Mouse (Mus musculus) neural tube, embryonic 15.5 days (tissue): ENCODE data around the gene Tmem189. TPM values are rescaled to one million over a fixed set of nuclear protein-coding genes. Genes with fewer than 3 reads are reported as not detected.
"Not testable (repeated sequence)": the region's sequence is repeated elsewhere in the genome, so short reads cannot be mapped to it uniquely, and the experiment has no call there.

ENCODE experiments used
- ATAC-seq: fragments of 200-750 bp; cut with Nextera tagmentation; 2 replicates; pipeline ENCODE4 v1.8.0; 2017; ENCODE audit warnings: mild to moderate bottlenecking, moderate TSS enrichment, moderate library complexity; ENCODE audit not compliant: low FRiP score
- H3K27ac ChIP-seq: fragments of 300-500 bp; sonication (generic); replicated peaks from 2 replicates; pipeline ENCODE4 v1.5.1; 2015; ENCODE audit warnings: mild to moderate bottlenecking, inconsistent platforms
- H3K27me3 ChIP-seq: fragments of 300-500 bp; sonication (generic); replicated peaks from 2 replicates; pipeline ENCODE4 v1.6.1; 2015; ENCODE audit warnings: inconsistent platforms
- H3K36me3 ChIP-seq: fragments of 300-500 bp; sonication (generic); 2 replicates; pipeline ENCODE4 v1.6.1; 2015; ENCODE audit warnings: inconsistent platforms
- H3K4me1 ChIP-seq: fragments of 300-500 bp; sonication (generic); 2 replicates; pipeline ENCODE4 v1.6.1; 2015; ENCODE audit warnings: inconsistent platforms
- H3K4me2 ChIP-seq: fragments of 300-500 bp; sonication (generic); 2 replicates; pipeline ENCODE4 v1.6.1; 2015; ENCODE audit warnings: inconsistent platforms, mild to moderate bottlenecking, moderate library complexity
- H3K4me3 ChIP-seq: fragments of 300-500 bp; sonication (generic); replicated peaks from 2 replicates; pipeline ENCODE4 v1.5.1; 2015; ENCODE audit warnings: mild to moderate bottlenecking, inconsistent platforms
- H3K9ac ChIP-seq: fragments of 300-500 bp; sonication (generic); replicated peaks from 2 replicates; pipeline ENCODE4 v1.6.1; 2015; ENCODE audit warnings: mild to moderate bottlenecking, inconsistent platforms
- H3K9me3 ChIP-seq: fragments of 300-500 bp; sonication (generic); replicated peaks from 2 replicates; pipeline ENCODE4 v1.6.1; 2016; ENCODE audit warnings: inconsistent platforms
- WGBS: fragments of 180-500 bp; shearing (Covaris S2); methylation state at CpG from one replicate; pipeline ENCODE4 v1.1.7; 2015; ENCODE audit warnings: mixed read lengths; 5-methylcytosine and 5-hydroxymethylcytosine counted together
- polyA plus RNA-seq: library from polyadenylated mRNA; unstranded; fragments of >200 nt; fragmentation: Nextera tagmentation; extraction: Ambion mirVana; gene quantifications from 2 replicates; pipeline ENCODE4 v1.2.1, GENCODE M21; 2015

Gene Tmem189
- polyA plus RNA-seq, 1 experiment from 2014 or later = 41.4 TPM

- no peaks in the 10 kb centered on the region for H3K9me3 ChIP-seq
- peak overlapping the region; percentile 98 for H3K4me2 ChIP-seq
- peaks cover 11% of the 10 kb centered on the region for H3K27me3 ChIP-seq
- H3K27ac ChIP-seq = no peak overlapping the region
- no peak for ATAC-seq
- peaks cover 40% of the 10 kb centered on the region for H3K4me1 ChIP-seq
- peak overlapping the region; percentile 63; the same call in 1 of the 2 replicates for H3K4me3 ChIP-seq
- peak overlapping the region; percentile 92; the same call in 1 of the 2 replicates for H3K9ac ChIP-seq
- no peaks in the 10 kb centered on the region for H3K36me3 ChIP-seq
- WGBS = 83% methylated on average over 10 of the region's 10 CpGs
These were observed 30.3 kb downstream of the Tmem189 start for GRCm38 (mm10) chr2:167659177-167659846.

- Histone ChIP-seq H3K9ac (no peak overlapping the region), H3K27ac (no peak overlapping the region)
These were observed 30.9 kb downstream of the Tmem189 start for GRCm38 (mm10) chr2:167658712-167659111.

GRCm38 (mm10) chr2:167657973-167658372, 31.6 kb downstream of the Tmem189 start:
- ATAC-seq = no peak
- WGBS = 87% methylated on average over 4 of the region's 4 CpGs
- no peak overlapping the region for H3K27ac ChIP-seq

More at GRCm38 (mm10) chr2:167658712-167659111, 30.9 kb downstream of the Tmem189 start:
- 0 out of 2 replicates have a peak, but pooled peaks cover 3% of the 10 kb centered on the region for H3K36me3 ChIP-seq
- ATAC-seq = no peak
- H3K9me3 ChIP-seq = no peaks in the 10 kb centered on the region
- H3K4me1 ChIP-seq = peaks cover 40% of the 10 kb centered on the region
- WGBS = 81% methylated on average over 11 of the region's 11 CpGs
- H3K27me3 ChIP-seq = peaks cover 11% of the 10 kb centered on the region
- no peak overlapping the region for H3K4me3 ChIP-seq
- H3K4me2 ChIP-seq = no peak overlapping the region

GRCm38 (mm10) chr2:167656629-167657478, 32.8 kb downstream of the Tmem189 start:
- 90% methylated on average over 16 of the region's 16 CpGs for WGBS
- H3K9me3 ChIP-seq = no peaks in the 10 kb centered on the region
- no peak overlapping the region for H3K4me2 ChIP-seq
- H3K4me1 ChIP-seq = peaks cover 36% of the 10 kb centered on the region
- H3K27me3 ChIP-seq = no peaks in the 10 kb centered on the region
- H3K36me3 ChIP-seq = peaks cover 11% of the 10 kb centered on the region; the same call in 1 of the 2 replicates
- H3K27ac ChIP-seq = no peak overlapping the region
- H3K9ac ChIP-seq = no peak overlapping the region
- no peak for ATAC-seq
- H3K4me3 ChIP-seq = no peak overlapping the region

More at GRCm38 (mm10) chr2:167657973-167658372, 31.6 kb downstream of the Tmem189 start:
- Histone ChIP-seq H3K36me3 (peaks cover 5% of the 10 kb centered on the region; the same call in 1 of the 2 replicates), H3K4me1 (peaks cover 40% of the 10 kb centered on the region), H3K4me3 (no peak overlapping the region), H3K4me2 (no peak overlapping the region), H3K27me3 (peaks cover 6% of the 10 kb centered on the region), H3K9ac (no peak overlapping the region), H3K9me3 (no peaks in the 10 kb centered on the region)

GRCm38 (mm10) chr2:167654911-167655600, 34.6 kb downstream of the Tmem189 start:
- Histone ChIP-seq H3K27me3 (no peaks in the 10 kb centered on the region), H3K4me2 (no peak overlapping the region), H3K9ac (no peak overlapping the region), H3K9me3 (no peaks in the 10 kb centered on the region), H3K27ac (no peak overlapping the region), H3K4me1 (peaks cover 28% of the 10 kb centered on the region), H3K36me3 (peaks cover 11% of the 10 kb centered on the region; the same call in 1 of the 2 replicates), H3K4me3 (no peak overlapping the region)
- 85% methylated on average over 10 of the region's 10 CpGs for WGBS
- ATAC-seq = no peak

- Histone ChIP-seq H3K36me3 (peaks cover 13% of the 10 kb centered on the region; the same call in 1 of the 2 replicates), H3K9me3 (no peaks in the 10 kb centered on the region), H3K4me2 (no peak overlapping the region), H3K4me1 (peaks cover 8% of the 10 kb centered on the region; the same call in 1 of the 2 replicates), H3K9ac (no peak overlapping the region), H3K27me3 (no peaks in the 10 kb centered on the region), H3K4me3 (no peak overlapping the region), H3K27ac (no peak overlapping the region)
- no peak for ATAC-seq
- 87% methylated on average over 7 of the region's 7 CpGs for WGBS
These were observed 36.9 kb downstream of the Tmem189 start for GRCm38 (mm10) chr2:167652694-167653093.

GRCm38 (mm10) chr2:167651622-167652021, 38.0 kb downstream of the Tmem189 start:
- no peak overlapping the region for H3K27ac ChIP-seq
- no peaks in the 10 kb centered on the region for H3K27me3 ChIP-seq
- WGBS = 81% methylated on average over 9 of the region's 9 CpGs
- H3K9me3 ChIP-seq = no peaks in the 10 kb centered on the region
- peaks cover 6% of the 10 kb centered on the region; the same call in 1 of the 2 replicates for H3K4me1 ChIP-seq
- H3K36me3 ChIP-seq = peaks cover 13% of the 10 kb centered on the region; the same call in 1 of the 2 replicates
- no peak for ATAC-seq
- H3K4me3 ChIP-seq = no peak overlapping the region
- no peak overlapping the region for H3K9ac ChIP-seq
- no peak overlapping the region for H3K4me2 ChIP-seq

- H3K4me3 ChIP-seq = no peak overlapping the region
- peaks cover 24% of the 10 kb centered on the region for H3K36me3 ChIP-seq
- no peaks in the 10 kb centered on the region for H3K27me3 ChIP-seq
- H3K4me1 ChIP-seq = peaks cover 4% of the 10 kb centered on the region; the same call in 1 of the 2 replicates
- ATAC-seq = no peak
- H3K27ac ChIP-seq = no peak overlapping the region
- WGBS = 92% methylated on average over 12 of the region's 12 CpGs
- H3K9ac ChIP-seq = no peak overlapping the region
- H3K4me2 ChIP-seq = no peak overlapping the region
- H3K9me3 ChIP-seq = no peaks in the 10 kb centered on the region
These were observed 40.2 kb downstream of the Tmem189 start for GRCm38 (mm10) chr2:167649290-167650032.

GRCm38 (mm10) chr2:167646411-167646810, 43.2 kb downstream of the Tmem189 start:
- no peaks in the 10 kb centered on the region for H3K4me1 ChIP-seq
- no peak overlapping the region for H3K4me3 ChIP-seq
- WGBS = 73% methylated on average over 4 of the region's 4 CpGs
- ATAC-seq = no peak
- no peaks in the 10 kb centered on the region for H3K27me3 ChIP-seq
- no peak overlapping the region for H3K27ac ChIP-seq
- peaks cover 25% of the 10 kb centered on the region for H3K36me3 ChIP-seq
- no peak overlapping the region for H3K9ac ChIP-seq
- no peak overlapping the region for H3K4me2 ChIP-seq
- no peaks in the 10 kb centered on the region for H3K9me3 ChIP-seq

GRCm38 (mm10) chr2:167643356-167644052, 46.1 kb downstream of the Tmem189 start:
- not testable (repeated sequence) for H3K27me3 ChIP-seq, H3K4me1 ChIP-seq, H3K4me3 ChIP-seq, ATAC-seq, H3K27ac ChIP-seq, H3K4me2 ChIP-seq, H3K9ac ChIP-seq, H3K9me3 ChIP-seq
- H3K36me3 ChIP-seq = peaks cover 25% of the 10 kb centered on the region
- 87% methylated on average over 13 of the region's 13 CpGs for WGBS
